ENCODE assay signal across 17 mouse cellular contexts in the genomic region with DNA sequence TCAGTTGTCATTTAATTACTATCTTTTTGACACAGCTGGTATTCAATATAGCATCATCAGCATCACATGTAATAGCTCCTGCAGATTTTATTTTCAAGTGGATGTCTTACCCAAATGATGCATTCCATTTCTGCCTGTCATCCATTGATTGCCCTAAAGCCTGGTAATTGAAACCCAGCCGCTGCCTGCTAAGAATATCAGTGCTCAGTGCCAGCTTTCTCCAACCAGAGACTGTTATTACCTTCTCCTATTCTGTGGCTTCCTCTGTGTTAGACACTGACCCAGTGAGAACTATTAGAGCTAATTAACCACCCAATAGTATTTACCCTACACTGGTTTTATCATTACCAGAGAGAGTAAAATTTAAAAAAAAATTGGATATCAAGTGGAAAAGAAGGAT.
A peak's percentile ranks its signal among the peaks of the same experiment; 100 is the strongest.
DNase-seq lines count a peak whose midpoint lies in the region; ATAC-seq and TF ChIP-seq lines count a peak whose summit lies in the region.
"Had no signal": no experiment of that assay in that cellular context is flagged by ENCODE, and none has a peak within 500 bp of the region (broad histone marks: within the 10 kb centered on the region; RNA-seq: fewer than 3 reads in every experiment).

No protein-coding gene starts in this region.

- DNase-seq in hindbrain, embryonic 14.5 days (ENCODE audit: low spot score): no peak
- DNase-seq in neural tube, embryonic 10.5 days (ENCODE audit: extremely low spot score, low spot score): no peak
- peak; percentile 16 for DNase-seq in forebrain, postnatal 0 days
- no peak for DNase-seq in left cerebral cortex, adult 11 months (ENCODE audit: low spot score)
- no peak for DNase-seq in stomach, postnatal 0 days (ENCODE audit: low spot score)
- DNase-seq: gastrocnemius, postnatal 14 days; heart, adult 18-20 months; kidney, adult 9 months; kidney, postnatal 25 days; left cerebral cortex, postnatal 4 days; liver; lung, adult 18-20 months; lung, postnatal 14 days had no signal

- no peaks in the 10 kb centered on the region for H3K36me3 ChIP-seq in hindbrain, embryonic 13.5 days
- H3K36me3 ChIP-seq in hindbrain, embryonic 14.5 days (replicated peaks; ENCODE audit: control insufficient read depth, insufficient read depth): no peaks in the 10 kb centered on the region
- no peaks in the 10 kb centered on the region for H3K36me3 ChIP-seq in neural tube, embryonic 13.5 days
- H3K36me3 ChIP-seq in forebrain, postnatal 0 days (ENCODE audit: insufficient read depth): no peaks in the 10 kb centered on the region
- H3K36me3 ChIP-seq in stomach, postnatal 0 days (ENCODE audit: control insufficient read depth, insufficient read depth, low read length): no peaks in the 10 kb centered on the region
- H3K36me3 ChIP-seq: heart, embryonic 13.5 days; stomach, embryonic 15.5 days had no signal

- H3K4me3 ChIP-seq in hindbrain, embryonic 13.5 days: no peak overlapping the region
- H3K4me3 ChIP-seq in hindbrain, embryonic 14.5 days (replicated peaks; ENCODE audit: low read length): no peak overlapping the region
- no peak overlapping the region for H3K4me3 ChIP-seq in neural tube, embryonic 13.5 days
- no peak overlapping the region for H3K4me3 ChIP-seq in forebrain, postnatal 0 days (ENCODE audit: low read depth, low read length)
- H3K4me3 ChIP-seq in stomach, postnatal 0 days (ENCODE audit: low read depth, low read length): no peak overlapping the region
- H3K4me3 ChIP-seq: heart, embryonic 13.5 days; stomach, embryonic 15.5 days had no signal

- H3K4me1 ChIP-seq in hindbrain, embryonic 13.5 days (replicated peaks): peaks cover 5% of the 10 kb centered on the region
- H3K4me1 ChIP-seq in hindbrain, embryonic 14.5 days (replicated peaks; ENCODE audit: control insufficient read depth, insufficient read depth, low read length): peaks cover 11% of the 10 kb centered on the region; the same call in 1 of the 2 replicates
- H3K4me1 ChIP-seq in neural tube, embryonic 13.5 days (replicated peaks): no peaks in the 10 kb centered on the region
- peaks cover 2% of the 10 kb centered on the region; the same call in 1 of the 2 replicates for H3K4me1 ChIP-seq in forebrain, postnatal 0 days (ENCODE audit: insufficient read depth)
- no peaks in the 10 kb centered on the region for H3K4me1 ChIP-seq in stomach, postnatal 0 days (replicated peaks; ENCODE audit: control insufficient read depth, insufficient read depth)
- H3K4me1 ChIP-seq: heart, embryonic 13.5 days; stomach, embryonic 15.5 days had no signal

- peak; percentile 75; the same call in 1 of the 2 replicates for ATAC-seq in hindbrain, embryonic 13.5 days (ENCODE audit: low FRiP score)
- ATAC-seq in hindbrain, embryonic 14.5 days (ENCODE audit: low FRiP score): no peak; the same call in 1 of the 2 replicates
- peak; percentile 47 for ATAC-seq in neural tube, embryonic 13.5 days (ENCODE audit: low read depth)
- peak; percentile 20; the same call in 1 of the 2 replicates for ATAC-seq in forebrain, postnatal 0 days
- no peak for ATAC-seq in stomach, postnatal 0 days (ENCODE audit: low FRiP score, low TSS enrichment)

- no peaks in the 10 kb centered on the region for H3K9me3 ChIP-seq in hindbrain, embryonic 13.5 days
- H3K9me3 ChIP-seq in hindbrain, embryonic 14.5 days (ENCODE audit: control insufficient read depth, low read length): no peaks in the 10 kb centered on the region
- no peaks in the 10 kb centered on the region for H3K9me3 ChIP-seq in neural tube, embryonic 13.5 days
- H3K9me3 ChIP-seq in forebrain, postnatal 0 days (ENCODE audit: low read length): no peaks in the 10 kb centered on the region
- H3K9me3 ChIP-seq in stomach, postnatal 0 days (ENCODE audit: control insufficient read depth, low read length): no peaks in the 10 kb centered on the region
- H3K9me3 ChIP-seq: heart, embryonic 13.5 days; stomach, embryonic 15.5 days had no signal

- no peak for TF ChIP-seq EP300 in stomach, postnatal 0 days (optimal IDR thresholded peaks at IDR 0.05)

- no peak overlapping the region for H3K4me2 ChIP-seq in hindbrain, embryonic 13.5 days
- no peak overlapping the region for H3K4me2 ChIP-seq in hindbrain, embryonic 14.5 days (replicated peaks)
- H3K4me2 ChIP-seq in neural tube, embryonic 13.5 days: no peak overlapping the region
- no peak overlapping the region for H3K4me2 ChIP-seq in forebrain, postnatal 0 days (ENCODE audit: low read depth)
- H3K4me2 ChIP-seq in stomach, postnatal 0 days (replicated peaks; ENCODE audit: low read depth): no peak overlapping the region
- H3K4me2 ChIP-seq: heart, embryonic 13.5 days; stomach, embryonic 15.5 days had no signal

- no peaks in the 10 kb centered on the region for H3K27me3 ChIP-seq in hindbrain, embryonic 13.5 days
- no peaks in the 10 kb centered on the region for H3K27me3 ChIP-seq in hindbrain, embryonic 14.5 days (ENCODE audit: control insufficient read depth, insufficient read depth, low read length)
- H3K27me3 ChIP-seq in neural tube, embryonic 13.5 days: no peaks in the 10 kb centered on the region
- no peaks in the 10 kb centered on the region for H3K27me3 ChIP-seq in forebrain, postnatal 0 days (ENCODE audit: insufficient read depth, low read length)
- no peaks in the 10 kb centered on the region for H3K27me3 ChIP-seq in stomach, postnatal 0 days (ENCODE audit: control insufficient read depth, insufficient read depth, low read length)
- H3K27me3 ChIP-seq: heart, embryonic 13.5 days; stomach, embryonic 15.5 days had no signal

- TF ChIP-seq CTCF in forebrain, postnatal 0 days (IDR thresholded peaks at IDR 0.05; ENCODE audit: low read depth): no peak
- TF ChIP-seq CTCF in stomach, postnatal 0 days (IDR thresholded peaks at IDR 0.05; ENCODE audit: low read depth): no peak

- H3K9ac ChIP-seq in hindbrain, embryonic 13.5 days: no peak overlapping the region
- no peak overlapping the region for H3K9ac ChIP-seq in hindbrain, embryonic 14.5 days
- H3K9ac ChIP-seq in neural tube, embryonic 13.5 days: no peak overlapping the region
- H3K9ac ChIP-seq in forebrain, postnatal 0 days: no peak overlapping the region
- H3K9ac ChIP-seq in stomach, postnatal 0 days (ENCODE audit: low read length): no peak overlapping the region
- H3K9ac ChIP-seq: heart, embryonic 13.5 days; stomach, embryonic 15.5 days had no signal

- 0 out of 2 replicates have a peak overlapping the region, but pooled peaks have one; percentile 35 for H3K27ac ChIP-seq in hindbrain, embryonic 13.5 days
- H3K27ac ChIP-seq in hindbrain, embryonic 14.5 days: no peak overlapping the region
- no peak overlapping the region for H3K27ac ChIP-seq in neural tube, embryonic 13.5 days (replicated peaks)
- 0 out of 2 replicates have a peak overlapping the region, but pooled peaks have one; percentile 3 for H3K27ac ChIP-seq in forebrain, postnatal 0 days (ENCODE audit: low read depth, low read length)
- no peak overlapping the region for H3K27ac ChIP-seq in stomach, postnatal 0 days (replicated peaks)
- H3K27ac ChIP-seq: heart, embryonic 13.5 days; stomach, embryonic 15.5 days had no signal

- WGBS in hindbrain, embryonic 13.5 days: 56% methylated on average over 1 of the region's 1 CpGs
- WGBS in hindbrain, embryonic 14.5 days: 32% methylated on average over 1 of the region's 1 CpGs
- WGBS in neural tube, embryonic 13.5 days: 37% methylated on average over 1 of the region's 1 CpGs
- WGBS in forebrain, postnatal 0 days: 19% methylated on average over 1 of the region's 1 CpGs
- 87% methylated on average over 1 of the region's 1 CpGs for WGBS in stomach, postnatal 0 days

Comparison
In these comparisons a context has a peak if more than half of its experiments do, and no peak if none do; other contexts are left out.
1. ATAC-seq: peak in hindbrain, embryonic 13.5 days (single experiment), neural tube, embryonic 13.5 days (single experiment) and forebrain, postnatal 0 days (single experiment); none in hindbrain, embryonic 14.5 days (single experiment) and stomach, postnatal 0 days (single experiment).
2. H3K27ac ChIP-seq: peak in hindbrain, embryonic 13.5 days (single experiment) and forebrain, postnatal 0 days (single experiment); none in hindbrain, embryonic 14.5 days (single experiment), neural tube, embryonic 13.5 days (single experiment) and stomach, postnatal 0 days (single experiment).